Mouse (Mus musculus) hindbrain, postnatal 0 days (tissue): ENCODE measurements around the gene Rbm38. TPM values are rescaled to one million over a fixed set of nuclear protein-coding genes. Genes with fewer than 3 reads are reported as not detected.

Experiments used
- ATAC-seq: fragments of 200-750 bp; cut with Nextera tagmentation; 2 replicates; pipeline ENCODE4 v1.8.0; 2017; ENCODE audit warnings: mild to moderate bottlenecking, moderate TSS enrichment, moderate library complexity
- DNase-seq: peaks from one replicate; pipeline ENCODE4 v3.0.0-alpha.2; 2015; ENCODE audit warnings: low spot score
- H3K27ac ChIP-seq: fragments of 300-500 bp; sonication (generic); 2 replicates; pipeline ENCODE4 v1.5.1; 2014; ENCODE audit warnings: mild to moderate bottlenecking
- H3K27me3 ChIP-seq: fragments of 300-500 bp; sonication (generic); 2 replicates; pipeline ENCODE4 v1.6.1; 2014; ENCODE audit warnings: low read length, mixed read lengths; ENCODE audit not compliant: insufficient read depth
- H3K36me3 ChIP-seq: fragments of 300-500 bp; sonication (generic); 2 replicates; pipeline ENCODE4 v1.6.1; 2014; ENCODE audit warnings: low read length, mixed read lengths; ENCODE audit not compliant: insufficient read depth
- H3K4me1 ChIP-seq: fragments of 300-500 bp; sonication (generic); 2 replicates; pipeline ENCODE4 v1.6.1; 2014; ENCODE audit warnings: antibody characterized with exemption, low read length, mixed read lengths; ENCODE audit not compliant: insufficient read depth
- H3K4me2 ChIP-seq: fragments of 300-500 bp; sonication (generic); 2 replicates; pipeline ENCODE4 v1.6.1; 2014; ENCODE audit warnings: low read depth, mild to moderate bottlenecking, low read length, moderate library complexity, mixed read lengths
- H3K4me3 ChIP-seq: fragments of 300-500 bp; sonication (generic); 2 replicates; pipeline ENCODE4 v1.5.1; 2014; ENCODE audit warnings: low read length
- H3K9ac ChIP-seq: fragments of 300-500 bp; sonication (generic); replicated peaks from 2 replicates; pipeline ENCODE4 v1.6.1; 2014; ENCODE audit warnings: mild to moderate bottlenecking, low read length, moderate library complexity, mixed read lengths
- H3K9me3 ChIP-seq: fragments of 300-500 bp; sonication (generic); 2 replicates; pipeline ENCODE4 v1.6.1; 2016; ENCODE audit warnings: low read length, mixed read lengths
- CTCF ChIP-seq: IDR thresholded peaks from 2 replicates; pipeline ENCODE4 v1.5.1; 2016; ENCODE audit warnings: antibody characterized with exemption, control low read depth, low read depth
- WGBS: fragments of 180-500 bp; shearing (Covaris S2); extraction: QIAGEN DNeasy Blood & Tissue Kit; methylation state at CpG from one replicate; pipeline ENCODE4 v1.1.7; 2014; 5-methylcytosine and 5-hydroxymethylcytosine counted together
- polyA plus RNA-seq: library from polyadenylated mRNA; unstranded; fragments of >200 nt; fragmentation: Nextera tagmentation; extraction: Ambion mirVana; gene quantifications from 2 replicates; pipeline ENCODE4 v1.2.1, GENCODE M21; 2015
- total RNA-seq: library from RNA; depleted of rRNA; stranded (reverse); fragments of >200 nt; gene quantifications from 2 replicates; pipeline ENCODE4 v1.2.3, GENCODE M21; 2014; rRNA removed

Gene Rbm38
- total and polyA plus RNA-seq, 2 experiments from 2014 or later: 10.3 to 12.6 TPM

GRCm38 (mm10) chr2:173083106-173083505 is 62.8 kb downstream of the Rbm38 start:
- H3K27me3 ChIP-seq: no peaks in the 10 kb centered on the region
- no peak overlapping the region for H3K4me2 ChIP-seq
- H3K27ac ChIP-seq: no peak overlapping the region
- H3K9ac ChIP-seq: no peak overlapping the region
- 81% methylated on average over 9 of the region's 9 CpGs for WGBS
- DNase-seq: no peak
- no peak overlapping the region for H3K4me3 ChIP-seq
- no peaks in the 10 kb centered on the region for H3K9me3 ChIP-seq
- H3K4me1 ChIP-seq: no peaks in the 10 kb centered on the region
- no peak for TF ChIP-seq CTCF
- ATAC-seq: no peak
- H3K36me3 ChIP-seq: no peaks in the 10 kb centered on the region

- ATAC-seq (no peak), DNase-seq (no peak)
- no peaks in the 10 kb centered on the region for H3K36me3 ChIP-seq
- no peak overlapping the region for H3K4me3 ChIP-seq
- H3K9ac ChIP-seq: no peak overlapping the region
- no peak overlapping the region for H3K27ac ChIP-seq
- H3K4me2 ChIP-seq: no peak overlapping the region
- H3K27me3 ChIP-seq: no peaks in the 10 kb centered on the region
- TF ChIP-seq CTCF: no peak
- no peaks in the 10 kb centered on the region for H3K4me1 ChIP-seq
- H3K9me3 ChIP-seq: no peaks in the 10 kb centered on the region
- 15% methylated on average over 13 of the region's 13 CpGs for WGBS
These were observed 63.6 kb downstream of the Rbm38 start for GRCm38 (mm10) chr2:173083712-173084475.

Other genes with a start within 250 kb of the Rbm38 start
- gene Bmp7, start 80.2 kb upstream of the Rbm38 start, total RNA-seq: 24.1 and 25.1 TPM in 2 replicates
- 12.8 and 15.6 TPM in 2 replicates for gene Bmp7, start 80.2 kb upstream of the Rbm38 start, polyA plus RNA-seq
- gene Spo11, start 42.8 kb upstream of the Rbm38 start, total RNA-seq: 0.07 and 1.0 TPM in 2 replicates
- 0.86 and 0.96 TPM in 2 replicates for gene Spo11, start 42.8 kb upstream of the Rbm38 start, polyA plus RNA-seq
- gene Rae1, start 20.4 kb upstream of the Rbm38 start, total RNA-seq: 85.3 and 96.0 TPM in 2 replicates
- gene Rae1, start 20.4 kb upstream of the Rbm38 start, polyA plus RNA-seq: 112 and 116 TPM in 2 replicates
- gene Ctcfl, start 99.0 kb downstream of the Rbm38 start, total RNA-seq: not detected in 2 replicates
- gene Ctcfl, start 99.0 kb downstream of the Rbm38 start, polyA plus RNA-seq: not detected in 2 replicates
- 0.21 TPM in 1 of 2 replicates, not detected in the other for gene Pck1, start 132.6 kb downstream of the Rbm38 start, total RNA-seq
- gene Pck1, start 132.6 kb downstream of the Rbm38 start, polyA plus RNA-seq: not detected in 2 replicates
- not detected in 2 replicates for gene Zbp1, start 198.4 kb downstream of the Rbm38 start, total RNA-seq
- gene Zbp1, start 198.4 kb downstream of the Rbm38 start, polyA plus RNA-seq: 0.58 and 0.68 TPM in 2 replicates